Mouse (Mus musculus): Measurements from ENCODE around the gene Fars2. TPM values are rescaled to one million over a fixed set of nuclear protein-coding genes. Genes with fewer than 3 reads are reported as not detected.
A peak's percentile ranks its signal among the peaks of the same experiment; 100 is the strongest.
"Not testable (repeated sequence)": the region's sequence is repeated elsewhere in the genome, so short reads cannot be mapped to it uniquely, and the experiment has no call there.

Gene Fars2
- polyA plus RNA-seq, 1 experiment from 2014 or later = 31.4 TPM

DNA sequence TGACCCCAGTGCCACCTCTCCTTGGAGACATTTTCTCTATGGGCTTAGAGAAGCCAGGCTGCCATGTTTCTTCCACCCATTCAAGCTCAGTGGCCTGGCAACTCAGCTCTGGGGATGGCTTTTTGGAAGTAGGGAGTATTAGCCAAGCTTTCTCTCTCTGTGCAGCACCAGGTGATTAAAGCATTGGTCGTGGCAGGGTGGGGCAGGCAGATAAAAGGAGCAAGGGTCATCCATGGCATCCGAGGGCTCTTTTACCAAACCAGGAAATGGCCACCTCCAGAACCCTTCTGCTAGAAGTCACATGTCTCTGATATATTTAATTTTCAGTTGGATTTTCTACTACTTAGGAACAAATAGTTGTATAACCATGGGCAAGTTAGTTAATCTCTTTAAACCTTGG lies 212.7 kb downstream of the Fars2 start:
- DNase-seq (no peak), ATAC-seq (ENCODE audit: low read depth) (no peak)
- Histone ChIP-seq H3K4me3 (replicated peaks) (no peak overlapping the region), H3K9me3 (replicated peaks) (no peaks in the 10 kb centered on the region), H3K4me2 (no peak overlapping the region), H3K9ac (no peak overlapping the region), H3K4me1 (replicated peaks) (peaks cover 14% of the 10 kb centered on the region), H3K36me3 (no peaks in the 10 kb centered on the region), H3K27me3 (no peaks in the 10 kb centered on the region), H3K27ac (no peak overlapping the region)
- 32% methylated on average over 2 of the region's 2 CpGs for WGBS (ENCODE audit: insufficient replicate concordance)

DNA sequence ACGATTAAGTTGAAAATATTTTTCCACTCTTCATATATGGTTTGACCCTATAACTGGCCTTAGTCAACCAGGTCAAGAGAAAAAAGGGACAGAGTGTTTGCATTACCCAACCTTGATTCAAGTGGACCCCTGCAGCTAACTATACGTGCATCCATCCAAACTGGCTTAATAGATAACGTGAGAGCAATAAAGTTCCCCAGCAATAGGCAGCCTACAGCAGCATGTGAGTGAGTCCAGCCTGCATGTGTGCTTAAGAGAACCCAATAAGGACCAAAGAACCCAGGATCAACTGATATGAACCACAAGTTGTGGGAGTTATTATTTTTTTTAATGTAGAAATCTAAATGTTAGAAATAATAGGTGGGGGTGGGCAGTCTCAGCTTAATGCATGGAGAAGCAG lies 213.3 kb downstream of the Fars2 start:
- no peaks in the 10 kb centered on the region for H3K27me3 ChIP-seq
- ATAC-seq (ENCODE audit: low read depth) (no peak), DNase-seq (no peak)
- H3K4me3 ChIP-seq (replicated peaks) = no peak overlapping the region
- 68% methylated on average over 3 of the region's 3 CpGs for WGBS (ENCODE audit: insufficient replicate concordance)
- H3K36me3 ChIP-seq = no peaks in the 10 kb centered on the region
- peaks cover 14% of the 10 kb centered on the region for H3K4me1 ChIP-seq (replicated peaks)
- no peak overlapping the region for H3K27ac ChIP-seq
- H3K9me3 ChIP-seq (replicated peaks) = no peaks in the 10 kb centered on the region
- no peak overlapping the region for H3K9ac ChIP-seq
- H3K4me2 ChIP-seq = no peak overlapping the region

- Histone ChIP-seq H3K27me3 (no peaks in the 10 kb centered on the region), H3K4me1 (replicated peaks) (peaks cover 13% of the 10 kb centered on the region), H3K36me3 (no peaks in the 10 kb centered on the region), H3K27ac (no peak overlapping the region), H3K4me3 (replicated peaks) (no peak overlapping the region), H3K4me2 (no peak overlapping the region), H3K9me3 (replicated peaks) (no peaks in the 10 kb centered on the region), H3K9ac (no peak overlapping the region)
- DNase-seq = peak; percentile 28
- peak; percentile 75 for ATAC-seq (ENCODE audit: low read depth)
- WGBS (ENCODE audit: insufficient replicate concordance) = 20% methylated on average over 5 of the region's 5 CpGs
These were observed 217.5 kb downstream of the Fars2 start for GRCm38 (mm10) chr13:36334748-36335147.

- WGBS (ENCODE audit: insufficient replicate concordance) = 67% methylated on average over 11 of the region's 11 CpGs
- Histone ChIP-seq H3K4me2 (no peak overlapping the region), H3K27ac (no peak overlapping the region), H3K36me3 (no peaks in the 10 kb centered on the region), H3K9me3 (replicated peaks) (no peaks in the 10 kb centered on the region), H3K4me3 (replicated peaks) (no peak overlapping the region), H3K4me1 (replicated peaks) (no peaks in the 10 kb centered on the region), H3K27me3 (no peaks in the 10 kb centered on the region), H3K9ac (no peak overlapping the region)
- ATAC-seq (ENCODE audit: low read depth) (no peak), DNase-seq (no peak)
These were observed 234.3 kb downstream of the Fars2 start for GRCm38 (mm10) chr13:36351529-36351928.

- no peak overlapping the region for H3K4me3 ChIP-seq (replicated peaks)
- H3K27ac ChIP-seq = no peak overlapping the region
- H3K9me3 ChIP-seq (replicated peaks) = no peaks in the 10 kb centered on the region
- 23% methylated on average over 4 of the region's 4 CpGs for whole genome bisulfite sequencing (ENCODE audit: insufficient replicate concordance)
- H3K4me1 ChIP-seq (replicated peaks) = peaks cover 4% of the 10 kb centered on the region; the same call in 1 of the 2 replicates
- H3K9ac ChIP-seq = no peak overlapping the region
- H3K27me3 ChIP-seq = no peaks in the 10 kb centered on the region
- ATAC-seq (ENCODE audit: low read depth) (0 out of 2 replicates have a peak, but pooled peaks have one; percentile 45), DNase-seq (no peak)
- no peaks in the 10 kb centered on the region for H3K36me3 ChIP-seq
- H3K4me2 ChIP-seq = no peak overlapping the region
These were observed 240.3 kb downstream of the Fars2 start for GRCm38 (mm10) chr13:36357469-36357868.

DNA sequence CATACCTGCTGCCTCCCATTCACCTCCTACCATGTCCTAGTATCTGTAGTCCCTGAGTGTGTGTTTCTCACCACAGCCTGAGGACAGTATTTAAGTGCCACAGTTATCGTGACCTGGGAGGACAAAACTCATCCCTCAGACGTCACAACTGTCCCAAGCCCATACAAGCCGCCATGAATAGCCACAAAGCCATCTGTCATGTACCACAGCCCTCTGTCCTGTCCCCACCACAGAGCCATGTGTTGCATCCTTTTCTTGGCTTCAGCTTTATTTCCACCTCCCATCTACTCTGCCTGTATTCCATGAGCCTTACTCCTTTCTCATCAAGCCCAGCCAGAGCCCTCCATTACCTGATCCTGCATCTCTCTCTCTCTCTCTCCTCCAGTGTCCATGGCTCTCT lies 244.2 kb downstream of the Fars2 start:
- no peak overlapping the region for H3K4me3 ChIP-seq (replicated peaks)
- H3K27ac ChIP-seq = no peak overlapping the region
- H3K9ac ChIP-seq = no peak overlapping the region
- H3K36me3 ChIP-seq = no peaks in the 10 kb centered on the region
- no peak for ATAC-seq (ENCODE audit: low read depth)
- H3K4me2 ChIP-seq = no peak overlapping the region
- no peaks in the 10 kb centered on the region for H3K27me3 ChIP-seq
- no peak for DNase-seq
- 74% methylated on average over 3 of the region's 3 CpGs for WGBS (ENCODE audit: insufficient replicate concordance)
- H3K4me1 ChIP-seq (replicated peaks) = peaks cover 4% of the 10 kb centered on the region; the same call in 1 of the 2 replicates
- H3K9me3 ChIP-seq (replicated peaks) = no peaks in the 10 kb centered on the region

GRCm38 (mm10) chr13:36365719-36366118 lies 248.5 kb downstream of the Fars2 start:
- H3K4me2 ChIP-seq; H3K9ac ChIP-seq; ATAC-seq (ENCODE audit: low read depth); DNase-seq; H3K4me1 ChIP-seq (replicated peaks); H3K27ac ChIP-seq; H3K4me3 ChIP-seq (replicated peaks); H3K9me3 ChIP-seq (replicated peaks); H3K27me3 ChIP-seq; H3K36me3 ChIP-seq: not testable (repeated sequence)
- WGBS (ENCODE audit: insufficient replicate concordance) = 91% methylated on average over 5 of the region's 5 CpGs

GRCm38 (mm10) chr13:36366304-36366703 lies 249.1 kb downstream of the Fars2 start:
- 68% methylated on average over 6 of the region's 6 CpGs for WGBS (ENCODE audit: insufficient replicate concordance)
- Histone ChIP-seq H3K4me1 (replicated peaks) (no peaks in the 10 kb centered on the region), H3K9ac (no peak overlapping the region), H3K36me3 (no peaks in the 10 kb centered on the region), H3K4me2 (no peak overlapping the region), H3K27me3 (no peaks in the 10 kb centered on the region), H3K27ac (no peak overlapping the region), H3K9me3 (replicated peaks) (no peaks in the 10 kb centered on the region), H3K4me3 (replicated peaks) (no peak overlapping the region)
- ATAC-seq (ENCODE audit: low read depth) (no peak), DNase-seq (no peak)

DNA sequence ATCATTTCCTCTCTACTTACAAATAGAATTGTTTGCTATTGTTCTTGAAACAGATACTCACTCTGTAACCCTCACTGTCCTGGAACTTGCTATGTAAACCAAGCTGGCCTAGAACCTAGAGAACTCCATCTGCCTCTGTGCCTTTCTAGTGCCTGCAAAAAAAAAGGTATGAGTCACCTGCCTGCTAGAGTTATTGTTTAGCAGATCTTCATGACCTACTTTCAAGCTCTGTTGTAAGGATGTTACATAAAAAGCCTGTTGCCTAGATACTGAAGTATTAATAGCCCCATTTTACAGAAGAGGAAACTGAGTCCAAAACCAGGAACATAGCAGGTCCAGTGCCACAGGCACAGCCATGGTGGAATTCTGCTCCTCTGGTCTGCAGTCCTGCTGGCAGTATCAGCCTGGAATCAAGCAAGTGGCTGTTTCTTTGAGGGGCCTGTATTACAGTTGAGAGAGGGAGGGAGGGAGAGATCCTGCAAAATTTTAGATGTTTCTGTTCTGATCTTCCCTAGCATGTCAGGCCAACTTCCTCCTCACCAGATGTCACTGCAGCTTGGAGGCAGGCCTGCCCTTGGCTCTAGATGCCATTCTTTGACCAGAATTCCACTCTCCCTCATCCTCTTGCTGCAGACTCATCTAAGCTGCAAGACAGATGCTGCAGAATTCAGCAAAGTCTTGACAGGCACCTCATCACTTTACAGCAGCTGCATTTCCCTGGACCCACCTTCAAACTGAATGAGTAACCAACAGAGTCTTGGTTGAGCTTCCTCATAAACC lies 250.7 kb downstream of the Fars2 start:
- ATAC-seq (ENCODE audit: low read depth) = no peak

GRCm38 (mm10) chr13:36368799-36369198 lies 251.6 kb downstream of the Fars2 start:
- Histone ChIP-seq H3K27me3 (no peaks in the 10 kb centered on the region), H3K27ac (no peak overlapping the region), H3K4me1 (replicated peaks) (no peaks in the 10 kb centered on the region), H3K9ac (no peak overlapping the region), H3K9me3 (replicated peaks) (no peaks in the 10 kb centered on the region), H3K36me3 (no peaks in the 10 kb centered on the region), H3K4me2 (no peak overlapping the region), H3K4me3 (replicated peaks) (no peak overlapping the region)
- no peak for DNase-seq
- WGBS (ENCODE audit: insufficient replicate concordance) = 76% methylated on average over 3 of the region's 3 CpGs
- ATAC-seq (ENCODE audit: low read depth) = no peak

More for the DNA sequence above, 250.7 kb downstream of the Fars2 start:
- DNase-seq = no peak
- Histone ChIP-seq H3K9me3 (replicated peaks) (no peaks in the 10 kb centered on the region), H3K9ac (no peak overlapping the region), H3K36me3 (no peaks in the 10 kb centered on the region), H3K4me1 (replicated peaks) (no peaks in the 10 kb centered on the region), H3K27me3 (no peaks in the 10 kb centered on the region), H3K4me2 (no peak overlapping the region), H3K4me3 (replicated peaks) (no peak overlapping the region), H3K27ac (no peak overlapping the region)

DNA sequence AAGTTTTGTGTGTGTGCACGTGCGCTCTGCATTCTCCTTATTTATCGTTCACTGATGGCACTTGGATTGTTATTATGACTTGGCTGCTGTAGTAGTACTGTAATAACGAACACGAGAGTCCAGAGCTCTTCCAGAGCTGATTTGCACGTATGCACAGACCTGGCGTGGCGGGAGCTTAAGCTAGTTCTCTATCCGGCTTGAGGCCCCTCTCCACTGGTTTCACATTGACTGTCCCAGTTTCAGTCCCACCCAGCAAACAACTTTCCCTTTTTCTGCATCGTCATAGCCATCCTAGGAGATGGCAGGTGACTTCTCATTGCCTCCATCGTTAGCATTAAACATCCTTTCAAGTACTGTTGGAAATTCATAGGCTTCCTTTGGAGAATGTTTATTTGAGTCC lies 252.2 kb downstream of the Fars2 start:
- no peak overlapping the region for H3K9ac ChIP-seq
- no peak for DNase-seq
- no peaks in the 10 kb centered on the region for H3K27me3 ChIP-seq
- no peaks in the 10 kb centered on the region for H3K9me3 ChIP-seq (replicated peaks)
- no peaks in the 10 kb centered on the region for H3K4me1 ChIP-seq (replicated peaks)
- no peak for ATAC-seq (ENCODE audit: low read depth)
- H3K4me2 ChIP-seq = no peak overlapping the region
- no peaks in the 10 kb centered on the region for H3K36me3 ChIP-seq
- H3K27ac ChIP-seq = no peak overlapping the region
- H3K4me3 ChIP-seq (replicated peaks) = no peak overlapping the region
- 70% methylated on average over 11 of the region's 11 CpGs for WGBS (ENCODE audit: insufficient replicate concordance)

GRCm38 (mm10) chr13:36383236-36383635 lies 266.0 kb downstream of the Fars2 start:
- 58% methylated on average over 2 of the region's 2 CpGs for WGBS (ENCODE audit: insufficient replicate concordance)
- no peaks in the 10 kb centered on the region for H3K27me3 ChIP-seq
- H3K36me3 ChIP-seq = no peaks in the 10 kb centered on the region
- H3K27ac ChIP-seq = no peak overlapping the region
- ATAC-seq (ENCODE audit: low read depth) (no peak), DNase-seq (no peak)
- H3K9ac ChIP-seq = no peak overlapping the region
- H3K9me3 ChIP-seq (replicated peaks) = no peaks in the 10 kb centered on the region
- H3K4me3 ChIP-seq (replicated peaks) = no peak overlapping the region
- no peaks in the 10 kb centered on the region for H3K4me1 ChIP-seq (replicated peaks)
- H3K4me2 ChIP-seq = no peak overlapping the region

Data from liver, embryonic 13.5 days (tissue).